Mouse (Mus musculus) liver, adult 2 months (tissue): Measurements from ENCODE around the gene Akr1cl.

Source experiments
- CTCF ChIP-seq: fragments of 200-500 bp; IDR thresholded peaks from 2 replicates; pipeline ENCODE4 v1.5.1; 2011; ENCODE audit warnings: low read depth, low read length, control low read depth
- POLR2A ChIP-seq: fragments of 200-500 bp; IDR thresholded peaks from 2 replicates; pipeline ENCODE4 v1.6.1; 2011; ENCODE audit warnings: low read length, control low read depth; ENCODE audit not compliant: insufficient read depth; ENCODE audit errors: extremely low read depth

DNA sequence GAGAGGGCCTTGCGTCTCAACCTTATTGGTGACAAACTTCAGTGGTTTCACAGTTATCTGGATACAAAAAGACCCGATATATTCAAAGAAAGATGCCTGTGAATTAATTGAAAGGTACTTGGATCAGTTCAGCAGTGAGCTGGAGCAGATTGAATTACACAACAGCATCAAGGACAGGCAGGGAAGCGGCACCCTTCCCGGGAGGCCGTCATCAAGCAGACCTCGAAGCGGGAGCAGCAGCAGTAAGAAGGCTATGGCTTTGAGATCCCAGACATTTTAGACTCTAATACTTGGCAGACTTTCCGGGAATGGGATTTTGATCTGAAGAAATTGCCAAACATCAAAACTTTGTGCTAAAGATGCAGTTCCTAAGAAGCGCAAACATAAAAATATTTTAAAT lies 4.4 kb downstream of the Akr1cl start:
- no peak for TF ChIP-seq POLR2A
- TF ChIP-seq CTCF = no peak
